Mouse (Mus musculus): ENCODE measurements around the gene Mpped1.

Gene Mpped1

DNA sequence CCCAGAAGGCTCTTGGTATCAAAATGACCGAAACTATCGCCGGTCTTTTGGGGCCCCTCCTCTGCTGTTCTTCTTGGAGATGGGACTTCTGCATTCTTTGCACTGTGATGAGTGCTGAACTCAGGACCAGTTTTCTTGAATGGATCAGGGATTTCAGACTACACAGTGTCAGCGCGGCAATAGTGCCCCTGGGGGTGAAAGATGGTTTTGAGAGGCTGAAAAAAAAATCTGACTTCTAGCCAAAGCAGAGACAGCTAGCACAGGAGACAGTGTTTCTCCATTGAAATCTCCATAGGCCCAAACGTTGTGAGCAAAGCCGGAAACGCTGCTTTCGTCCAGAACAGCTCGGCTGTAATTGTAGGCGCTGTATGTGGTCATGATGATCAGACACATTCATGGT, 19.7 kb downstream of the Mpped1 start:
- DNase-seq: no peak

DNA sequence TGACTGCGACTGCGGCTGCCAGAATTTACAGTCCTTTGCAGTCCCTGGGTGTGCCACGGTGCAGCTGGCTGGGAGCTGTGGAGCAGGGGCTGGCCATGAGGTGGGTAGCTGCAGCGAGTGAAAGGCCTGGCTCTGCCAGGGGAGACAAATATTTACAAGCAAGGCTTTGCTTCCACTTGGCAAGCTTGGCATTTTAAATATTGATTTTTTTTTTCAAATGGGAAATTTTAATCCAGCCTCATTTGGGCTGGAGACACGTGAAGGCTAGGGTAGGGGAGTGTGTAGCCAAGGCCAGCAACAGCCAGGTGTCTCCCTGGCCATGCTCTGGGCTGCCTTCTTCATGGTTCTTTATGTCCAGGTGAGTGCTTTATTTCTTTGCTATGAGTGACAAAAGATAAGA, 21.7 kb downstream of the Mpped1 start:
- DNase-seq: peak; percentile 16

DNA sequence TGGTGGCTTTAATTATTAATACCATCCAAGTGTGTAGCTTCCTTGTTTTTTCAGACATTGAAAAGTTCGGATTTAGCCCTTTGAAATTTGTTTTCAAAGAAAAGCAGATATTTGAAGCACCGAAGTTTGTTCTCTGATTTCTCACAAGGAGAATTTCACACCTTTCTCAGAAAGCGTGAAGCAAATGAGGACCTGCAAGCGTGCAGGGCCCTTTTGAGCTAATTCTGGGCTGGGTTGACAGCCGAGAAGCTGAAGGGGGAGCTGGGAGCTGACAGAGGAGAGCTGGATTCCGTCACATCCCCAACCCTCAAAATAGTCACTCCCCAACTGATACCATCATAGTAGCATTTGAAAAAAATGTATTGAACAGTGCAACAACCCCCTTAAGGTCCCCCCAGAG, 34.8 kb downstream of the Mpped1 start:
- DNase-seq: peak; percentile 7

DNA sequence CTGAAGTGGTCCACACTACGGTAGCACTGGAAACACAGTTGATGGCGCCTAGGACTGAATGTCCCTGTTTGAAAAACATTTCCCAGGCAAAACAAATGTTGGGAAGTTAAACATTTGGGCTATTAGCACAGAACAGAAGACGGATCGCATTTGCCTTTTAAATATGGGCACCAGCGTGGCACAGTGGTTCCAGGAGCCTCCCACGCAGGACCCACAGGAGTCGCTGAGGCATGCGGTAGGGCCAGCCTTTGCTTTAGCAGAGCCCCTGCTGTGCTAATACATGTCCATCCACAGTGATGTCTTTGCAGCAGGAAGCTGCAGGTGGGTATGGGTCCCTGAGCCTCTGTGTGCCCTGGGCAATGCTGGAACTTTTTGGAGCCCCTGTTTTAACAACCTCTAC, 48.7 kb downstream of the Mpped1 start:
- DNase-seq: peak; percentile 5

DNA sequence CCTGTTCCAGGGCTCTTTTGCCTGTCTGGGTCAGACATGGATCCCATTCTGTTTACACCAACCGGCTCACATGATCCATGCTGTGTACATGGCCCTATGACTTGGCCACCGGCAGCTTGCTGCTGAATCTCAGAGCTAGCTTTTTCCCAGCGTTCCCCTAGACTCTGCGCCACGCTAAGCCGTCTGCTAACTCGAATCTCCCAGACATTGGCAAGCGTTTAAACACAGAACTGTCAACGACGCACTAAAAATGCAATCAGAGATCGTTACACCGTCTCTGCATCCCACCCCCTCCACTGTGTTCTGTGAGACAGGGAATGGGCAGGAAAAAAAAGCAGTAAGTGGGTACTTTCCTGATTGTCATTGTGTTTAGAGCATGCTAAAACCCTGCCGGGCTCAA, 50.0 kb downstream of the Mpped1 start:
- peak; percentile 34 for DNase-seq

DNA sequence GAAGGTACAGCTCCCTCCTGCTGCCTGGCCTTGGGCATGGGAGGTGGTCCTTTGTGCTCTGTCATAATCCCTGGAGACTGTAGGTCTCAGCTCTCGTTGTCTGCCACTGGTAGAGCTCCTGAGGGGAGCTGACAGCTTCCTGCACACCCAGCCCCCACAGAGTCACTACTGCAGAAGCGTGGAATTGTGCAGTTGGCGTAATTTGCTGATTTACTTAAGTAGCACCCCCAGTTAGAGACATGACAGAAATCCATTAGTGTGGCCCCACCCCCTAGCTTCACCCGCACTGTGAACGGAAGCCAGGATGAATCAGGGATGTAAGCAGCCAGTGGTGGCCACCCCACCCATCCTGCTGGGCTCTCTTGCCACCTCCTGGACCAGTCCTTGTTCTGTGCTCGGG, 53.0 kb downstream of the Mpped1 start:
- DNase-seq: peak; percentile 17

DNA sequence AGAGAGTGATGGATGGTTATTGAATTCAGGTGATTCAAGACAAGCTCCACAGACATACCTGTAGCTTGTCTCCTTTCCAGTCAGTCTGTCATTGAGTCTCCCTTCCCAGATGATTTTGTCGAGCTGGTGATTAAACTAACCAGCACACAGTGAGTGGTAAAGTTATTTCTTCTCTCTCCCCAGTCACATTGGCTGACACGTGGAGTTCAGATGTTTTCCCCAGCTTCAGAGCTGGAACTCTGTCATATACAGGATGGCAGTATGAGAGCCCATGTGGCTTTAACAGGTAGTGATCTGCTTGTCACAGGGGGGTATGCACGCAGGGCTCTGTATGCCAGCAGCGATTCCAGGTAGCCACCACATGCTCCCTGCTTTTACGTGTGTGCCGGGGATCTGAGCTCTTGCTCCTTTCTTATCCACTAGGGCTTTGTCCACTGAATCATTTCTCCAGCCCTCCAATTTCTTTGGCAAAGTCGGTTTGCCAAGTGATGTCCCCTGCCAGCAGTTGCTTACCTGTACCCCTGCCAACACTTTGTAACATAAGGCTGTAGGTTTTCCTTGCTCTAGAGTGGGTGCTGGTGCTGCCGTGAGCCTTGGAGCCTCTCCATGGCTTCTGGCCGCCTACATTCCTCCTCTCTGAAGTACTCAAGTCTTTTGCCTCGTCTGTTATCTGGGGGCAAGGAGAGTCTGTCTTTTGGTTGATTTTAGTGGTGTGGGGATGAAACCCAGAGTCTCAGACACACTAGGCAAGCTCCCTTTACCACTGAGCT, 61.9 kb downstream of the Mpped1 start:
- DNase-seq: no peak

DNA sequence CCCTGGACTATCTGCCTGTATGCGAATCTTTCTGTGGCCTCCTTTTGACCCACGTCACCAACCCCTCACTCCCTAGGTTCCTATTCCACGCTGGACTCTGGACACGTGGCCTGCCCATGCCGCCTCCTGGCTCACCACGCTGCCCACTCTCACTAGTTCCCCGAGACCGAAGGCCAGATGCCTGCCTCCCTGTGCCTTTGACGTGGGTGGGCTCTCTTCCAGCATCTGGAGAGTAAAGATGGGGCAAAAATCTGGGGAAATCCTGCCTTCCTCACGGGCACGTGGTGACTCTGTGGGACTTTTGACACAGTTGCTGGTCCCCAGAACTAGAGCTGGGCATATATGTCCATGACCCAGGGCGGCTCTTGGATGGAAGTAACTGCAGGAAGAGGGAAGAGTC, 63.2 kb downstream of the Mpped1 start:
- no peak for DNase-seq

DNA sequence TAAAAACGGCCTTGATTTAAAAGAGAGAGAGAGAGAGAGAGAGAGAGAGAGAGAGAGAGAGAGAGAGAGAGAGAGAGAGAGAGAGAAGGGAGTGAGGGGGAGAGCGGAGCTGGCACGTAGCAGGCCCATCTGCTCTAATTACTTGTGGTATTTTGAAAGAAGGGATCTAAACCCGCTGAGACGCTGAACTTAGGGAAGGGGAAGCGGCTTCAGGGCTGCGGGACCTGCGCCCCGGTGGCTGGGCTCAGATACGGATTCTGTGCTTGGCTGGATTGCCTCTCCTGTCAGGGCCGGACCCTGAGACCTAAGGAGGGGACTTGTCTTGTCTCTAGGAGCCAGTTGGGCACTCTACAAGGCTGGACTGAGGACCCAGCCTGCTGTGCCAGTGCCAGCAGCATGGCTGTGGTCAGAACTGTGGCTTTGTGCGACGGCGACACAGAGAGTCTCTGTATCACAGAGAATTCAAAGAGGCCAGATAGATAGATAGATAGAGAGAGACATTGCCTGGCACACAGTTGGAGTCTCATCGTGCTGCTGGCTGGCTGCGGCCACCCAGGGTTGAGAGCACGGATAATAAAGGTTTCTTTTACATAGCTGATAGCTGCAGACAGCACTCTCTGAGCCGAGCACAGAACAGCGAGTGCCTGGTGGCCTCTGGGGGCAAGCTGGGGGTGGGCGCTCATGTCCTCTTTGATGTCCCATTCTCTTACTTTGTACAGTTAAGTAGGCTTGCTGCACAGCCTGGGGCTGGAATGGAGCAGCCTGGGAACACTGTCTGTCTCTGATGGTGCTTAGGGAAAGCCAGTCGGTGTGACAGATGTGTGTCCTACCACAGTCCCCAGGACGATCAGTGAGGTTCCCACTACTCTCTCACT, 63.9 kb downstream of the Mpped1 start:
- no peak for DNase-seq

DNA sequence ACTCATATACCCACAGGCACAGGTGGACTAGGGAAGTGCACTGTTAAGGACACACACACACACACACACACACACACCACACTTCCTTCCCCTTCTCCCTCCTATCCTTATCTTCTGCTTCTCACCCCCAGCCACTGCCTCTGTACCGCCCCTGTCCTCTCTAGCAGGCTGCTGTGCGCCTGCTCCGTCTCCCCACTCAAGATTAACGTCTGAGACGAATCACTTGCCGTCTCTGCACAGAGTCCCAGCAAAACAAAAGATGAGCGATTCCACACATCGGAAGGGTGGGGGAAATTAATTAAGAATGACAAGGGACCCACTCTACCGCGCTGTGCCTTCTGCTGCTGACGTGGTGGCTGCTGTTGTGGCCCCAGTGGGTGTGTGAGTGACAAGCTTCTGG, 66.5 kb downstream of the Mpped1 start:
- no peak for DNase-seq

DNA sequence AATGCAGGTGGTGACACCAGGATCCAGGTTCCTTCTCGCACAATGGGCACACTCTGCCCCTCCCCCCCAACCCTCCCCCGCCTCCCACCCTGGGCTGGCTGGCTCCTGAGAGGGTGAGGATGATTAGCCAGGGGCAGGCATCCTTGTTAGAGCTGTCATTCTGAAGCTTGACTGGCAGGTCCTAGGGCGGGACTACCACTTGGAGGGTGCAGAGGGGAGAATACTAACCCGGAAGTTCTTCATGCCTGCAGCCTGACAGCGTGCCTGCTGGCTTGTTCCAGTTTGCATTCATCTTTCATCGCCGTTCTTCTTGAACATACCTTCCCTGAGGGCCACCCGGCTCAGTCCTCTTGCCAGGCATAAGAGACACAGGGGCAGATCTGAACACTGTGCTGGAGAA, 67.3 kb downstream of the Mpped1 start:
- DNase-seq: no peak

DNA sequence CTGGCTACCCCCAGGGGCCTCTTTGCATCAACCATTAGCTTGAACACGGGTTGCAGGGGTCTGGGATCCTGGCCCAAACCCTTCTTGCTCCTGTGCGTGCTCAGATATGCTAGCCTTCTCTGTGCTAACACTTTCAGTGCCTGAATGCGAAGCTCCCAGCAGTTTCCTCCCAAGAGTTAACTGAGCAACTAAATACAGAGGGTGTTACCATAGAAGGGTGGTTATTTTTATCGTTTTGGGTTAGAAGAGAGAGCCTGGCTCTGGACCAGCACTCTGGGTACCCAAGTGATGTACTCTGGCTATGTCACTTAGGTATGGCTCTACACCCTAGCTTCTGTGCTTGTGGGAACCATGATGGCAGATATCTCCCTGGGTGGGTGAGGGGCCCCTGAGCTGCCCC, 68.2 kb downstream of the Mpped1 start:
- peak; percentile 60 for DNase-seq

DNA sequence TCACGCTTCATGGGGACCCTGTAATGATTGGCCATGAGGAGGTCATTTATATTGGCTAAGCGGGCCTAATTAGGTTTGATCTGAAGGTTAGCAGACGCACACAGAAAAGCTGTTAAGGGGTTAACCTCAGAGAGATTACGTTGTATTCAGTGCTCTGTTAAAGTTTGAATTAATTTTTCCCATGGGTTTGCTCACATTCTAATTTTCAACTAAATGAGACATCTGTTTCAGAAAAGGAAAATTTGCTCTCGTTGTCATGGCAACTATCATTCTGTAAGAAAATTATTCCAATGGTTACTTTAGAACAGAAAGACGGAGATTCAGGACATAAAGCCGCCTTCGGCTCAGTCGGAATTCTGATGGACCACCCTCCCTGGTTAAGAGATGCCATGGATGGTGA, 68.9 kb downstream of the Mpped1 start:
- no peak for DNase-seq

DNA sequence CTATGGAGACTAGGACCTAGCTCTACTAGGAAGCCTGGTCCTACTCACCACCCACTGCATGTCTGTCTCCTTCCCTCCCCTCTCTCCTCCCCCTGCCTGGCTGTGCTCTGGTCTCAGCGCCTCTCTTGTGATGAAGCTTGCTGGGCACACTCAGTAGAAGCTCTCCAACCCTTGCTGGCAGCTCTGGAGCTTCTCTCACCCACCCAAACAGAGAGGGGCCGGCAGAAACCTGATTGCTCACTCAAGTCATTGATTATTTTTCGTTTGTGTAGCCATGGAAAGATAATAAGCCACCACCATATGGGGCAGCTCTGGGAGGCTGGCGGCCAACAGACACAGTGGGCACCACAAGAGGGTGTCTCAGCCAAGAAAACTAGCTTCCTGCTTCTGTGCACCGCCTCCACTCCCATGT, 74.1 kb downstream of the Mpped1 start:
- no peak for DNase-seq

DNA sequence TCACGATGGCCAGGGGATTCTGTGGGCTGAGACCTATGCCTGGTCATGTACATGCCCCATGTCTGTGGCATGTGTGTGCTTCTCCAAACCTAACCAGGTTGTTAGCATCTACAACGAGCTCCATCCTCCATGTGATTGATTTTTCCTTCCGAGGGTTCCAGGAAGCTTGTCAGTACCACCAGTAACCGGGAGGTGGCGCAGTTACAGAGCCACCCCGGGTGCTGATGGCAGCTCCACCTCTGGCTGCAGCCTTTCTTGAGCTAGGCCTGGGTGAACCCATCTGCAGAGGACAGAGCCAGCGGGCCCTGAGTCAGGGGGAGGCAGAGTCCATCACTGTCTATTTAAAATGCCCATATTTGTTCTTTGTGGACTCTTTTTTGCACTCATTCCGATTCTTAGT, 77.9 kb downstream of the Mpped1 start:
- peak; percentile 77 for DNase-seq

DNA sequence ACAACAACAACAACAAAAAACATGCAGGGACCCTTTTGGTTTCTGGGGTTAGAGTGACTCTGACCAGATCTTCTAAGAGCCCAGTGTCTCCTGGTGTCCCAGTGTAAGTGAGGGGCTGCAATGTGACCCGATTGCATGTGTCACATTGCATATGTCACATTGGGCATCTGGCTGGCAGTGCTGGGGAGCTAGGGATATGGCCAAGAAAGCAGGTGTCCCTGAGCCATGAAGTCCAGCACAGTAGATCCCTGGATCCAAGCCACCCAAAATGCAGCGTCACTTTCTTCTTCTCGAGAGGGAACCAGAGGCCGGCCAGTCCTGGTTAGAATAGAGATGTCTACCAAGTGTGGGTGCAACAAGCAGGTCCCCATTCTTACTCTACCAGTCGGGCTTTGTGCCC, 86.4 kb downstream of the Mpped1 start:
- DNase-seq: no peak

DNA sequence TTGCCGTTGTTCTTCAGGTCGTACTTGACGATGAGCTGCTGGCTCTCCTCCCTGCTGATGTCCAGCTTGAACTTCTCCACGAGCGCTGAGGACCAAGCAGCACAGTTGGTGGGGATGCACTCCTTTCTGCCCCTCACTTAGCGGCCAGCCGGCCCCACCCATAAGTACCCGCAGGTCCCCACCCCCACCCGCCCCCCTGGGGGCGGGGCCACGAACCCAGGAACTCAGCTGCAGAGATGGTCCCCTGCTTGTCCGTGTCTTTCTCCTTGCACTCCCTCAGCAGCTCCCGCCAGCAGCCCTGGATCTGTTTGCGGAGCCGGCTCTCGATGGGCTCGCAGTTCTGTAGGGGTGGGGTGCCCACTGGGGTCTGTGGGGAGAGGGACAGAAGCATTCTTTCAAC, 91.7 kb downstream of the Mpped1 start:
- no peak for DNase-seq

DNA sequence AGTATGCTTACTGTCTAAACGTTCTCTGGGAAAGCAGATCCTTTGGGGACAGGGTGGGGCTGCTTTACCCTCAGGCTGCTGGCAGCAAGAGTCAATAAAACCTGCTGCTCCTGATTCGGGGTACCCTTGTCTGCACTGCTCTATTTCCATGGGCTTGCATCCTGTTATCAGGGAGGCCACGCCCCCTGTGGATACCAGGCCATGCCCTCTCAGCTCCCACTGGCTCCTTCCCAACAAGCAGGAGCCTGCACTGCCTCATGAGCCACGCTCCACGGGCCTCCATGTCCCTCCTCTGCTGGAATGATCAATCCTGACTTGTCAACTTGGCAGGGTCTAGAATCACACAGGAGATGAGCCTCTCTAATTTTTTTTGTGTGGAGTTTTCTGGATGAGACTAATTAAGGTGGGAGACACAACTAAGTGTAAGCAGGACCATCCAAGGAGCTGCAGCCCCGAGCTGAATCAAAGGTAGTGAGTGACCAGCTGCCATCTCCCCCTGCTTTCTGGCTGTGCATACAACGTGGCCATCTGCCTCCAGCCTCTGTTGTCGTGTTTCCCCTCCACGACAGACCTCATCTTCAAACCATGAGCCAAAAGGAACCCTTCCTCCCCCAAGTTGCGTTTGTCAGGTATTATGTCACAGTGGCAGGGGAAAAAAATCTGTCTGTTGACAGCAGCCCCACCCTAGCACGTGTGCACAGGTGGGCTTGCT, 98.0 kb downstream of the Mpped1 start:
- no peak for DNase-seq

DNA sequence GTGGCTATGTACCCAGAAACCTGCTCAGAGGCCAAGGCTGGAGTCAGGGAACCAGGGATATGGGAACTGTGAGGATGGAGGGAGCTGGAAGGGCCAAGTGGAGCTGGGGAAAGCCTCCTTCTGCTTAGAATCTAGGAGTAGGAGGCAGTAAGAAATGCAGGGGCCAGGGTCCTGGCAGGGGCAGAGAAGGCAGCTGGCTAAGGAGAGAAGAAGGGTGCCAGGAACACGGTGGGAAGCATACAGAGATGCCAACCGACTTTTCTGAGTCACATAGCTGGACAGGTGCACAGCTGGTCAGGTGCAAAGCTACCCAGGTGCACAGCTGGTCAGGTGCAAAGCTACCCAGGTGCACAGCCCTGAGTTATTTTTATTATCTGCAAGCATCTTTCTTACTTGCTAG, 98.6 kb downstream of the Mpped1 start:
- DNase-seq: no peak

DNA sequence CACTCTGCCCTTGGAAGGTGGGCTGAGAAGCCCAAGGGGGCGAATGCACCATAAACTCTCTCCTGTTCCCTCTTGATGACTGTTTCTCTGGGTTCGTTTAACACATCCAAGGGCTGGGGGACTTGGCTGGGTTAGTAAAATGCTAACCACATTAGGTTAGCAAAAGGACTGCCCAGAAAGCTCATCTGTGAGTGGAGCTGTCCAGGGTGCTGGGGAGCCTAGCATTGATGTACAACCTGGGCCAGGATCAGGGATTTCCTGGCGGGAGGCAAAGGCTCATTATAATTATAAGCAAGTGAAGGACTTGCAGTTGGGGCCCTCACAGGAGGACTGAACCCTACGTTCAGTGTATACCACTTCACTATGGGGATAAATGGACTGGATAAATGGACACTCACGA, 100.6 kb downstream of the Mpped1 start:
- no peak for DNase-seq

DNA sequence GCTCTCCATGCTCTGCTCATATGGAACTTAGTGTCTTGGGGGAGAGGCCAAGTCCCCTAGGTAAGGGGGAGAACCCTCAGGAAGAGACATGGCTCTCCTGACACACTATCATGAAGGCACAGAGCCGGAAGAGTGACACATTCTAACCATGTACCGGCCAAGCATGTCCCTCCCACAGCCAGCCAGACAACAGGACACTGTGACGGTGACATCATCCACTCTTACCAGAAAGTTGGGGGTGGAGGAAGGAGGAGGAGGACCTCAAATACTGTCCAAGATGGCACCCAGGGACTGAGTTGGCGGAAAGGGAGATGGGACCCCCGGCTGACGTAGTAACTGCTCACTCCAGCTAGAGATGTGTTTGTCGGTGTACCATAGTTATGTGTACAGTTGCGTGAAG, 104.6 kb downstream of the Mpped1 start:
- no peak for DNase-seq

DNA sequence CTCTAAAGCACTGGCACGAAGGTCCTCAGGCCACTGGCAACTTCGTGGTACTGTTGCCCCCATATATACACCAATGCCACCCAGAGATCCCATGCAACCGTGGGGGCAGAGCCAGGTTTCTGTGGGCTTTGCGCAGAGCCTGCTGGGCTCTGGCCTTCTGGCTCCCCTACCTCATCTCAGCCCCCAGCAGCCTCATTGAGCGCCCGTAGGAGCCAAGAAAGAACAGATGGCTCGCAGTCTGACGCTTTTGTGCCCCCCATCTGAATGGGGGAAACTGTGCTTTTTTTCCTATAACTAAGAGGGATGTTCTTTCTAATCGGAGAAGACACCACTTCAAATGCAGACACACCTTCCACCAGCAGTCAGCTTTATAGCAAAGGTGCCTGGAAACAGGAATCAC, 105.0 kb downstream of the Mpped1 start:
- DNase-seq: no peak

DNA sequence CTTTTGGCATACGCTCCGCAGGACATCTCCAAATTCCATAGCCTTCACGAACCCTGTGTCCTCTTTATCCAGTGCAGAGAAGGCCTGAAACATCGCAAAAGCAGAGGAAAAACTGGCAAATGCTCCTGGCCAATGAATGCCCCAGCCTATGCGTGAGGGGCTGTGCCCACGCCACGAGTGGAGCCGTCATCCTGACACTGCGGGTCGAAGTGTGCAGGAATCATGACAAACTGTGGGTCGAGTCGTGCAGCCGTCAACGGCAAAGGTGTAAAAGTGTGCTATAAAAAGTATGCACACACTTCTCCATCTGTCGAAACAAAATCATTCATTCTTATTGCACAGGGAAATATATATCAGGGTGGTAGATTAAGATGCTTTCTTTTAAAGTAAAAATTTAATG, 113.6 kb downstream of the Mpped1 start:
- DNase-seq: no peak

DNA sequence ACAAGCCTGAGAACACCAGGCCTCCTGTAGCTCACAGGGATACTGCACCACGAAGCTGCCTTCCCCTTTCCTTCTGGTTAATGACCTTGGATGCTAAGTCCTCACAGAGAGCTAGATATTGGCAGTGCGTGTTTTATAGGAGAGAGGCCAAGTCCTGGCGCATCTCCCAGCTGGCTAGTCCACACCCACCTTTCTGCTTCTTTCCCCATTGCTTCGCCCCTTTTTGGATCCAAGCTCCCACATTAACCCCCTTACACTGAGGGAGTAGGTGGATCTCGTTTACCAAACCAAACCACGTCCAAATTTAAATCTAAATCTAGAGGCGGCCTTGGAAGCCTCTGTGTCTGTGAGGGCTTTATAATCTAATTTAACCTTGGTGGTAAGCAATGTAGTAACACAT, 115.0 kb downstream of the Mpped1 start:
- no peak for DNase-seq

All from right cerebral cortex, postnatal 14 days (tissue).